Mouse (Mus musculus) kidney, postnatal 10 days (tissue): ENCODE data around the gene Mustn1.

Experiments
- DNase-seq: peaks from one replicate; pipeline ENCODE4 v3.0.0; 2021; ENCODE audit warnings: mixed read lengths

Gene Mustn1

GRCm38 (mm10) chr14:30878958-30879571 is at the start of gene Mustn1:
Gene Mustn1 (plus strand): TSS chr14:30879200.
- DNase-seq: peak; percentile 47

GRCm38 (mm10) chr14:30837416-30837996 is 41.5 kb upstream of the Mustn1 start:
- no peak for DNase-seq

GRCm38 (mm10) chr14:30843701-30844100 is 35.3 kb upstream of the Mustn1 start:
- no peak for DNase-seq

GRCm38 (mm10) chr14:30850504-30850903 is 28.5 kb upstream of the Mustn1 start:
- DNase-seq: no peak

GRCm38 (mm10) chr14:30852325-30852724 is 26.7 kb upstream of the Mustn1 start:
- DNase-seq: no peak

- DNase-seq: no peak
These were observed 23.7 kb upstream of the Mustn1 start for GRCm38 (mm10) chr14:30855316-30855715.

- DNase-seq: no peak
These were observed 22.0 kb upstream of the Mustn1 start for GRCm38 (mm10) chr14:30856885-30857507.

GRCm38 (mm10) chr14:30857990-30858389 is 21.0 kb upstream of the Mustn1 start:
- peak; percentile 34 for DNase-seq

- no peak for DNase-seq
These were observed 17.4 kb upstream of the Mustn1 start for GRCm38 (mm10) chr14:30861421-30862125.

- DNase-seq: no peak
These were observed 16.6 kb upstream of the Mustn1 start for GRCm38 (mm10) chr14:30862368-30862767.

- DNase-seq: peak; percentile 34
These were observed 13.7 kb upstream of the Mustn1 start for GRCm38 (mm10) chr14:30865311-30865710.

- DNase-seq: peak; percentile 90
These were observed 12.0 kb upstream of the Mustn1 start for GRCm38 (mm10) chr14:30867042-30867441.

- no peak for DNase-seq
These were observed 10.2 kb upstream of the Mustn1 start for GRCm38 (mm10) chr14:30868826-30869225.

GRCm38 (mm10) chr14:30869391-30869801 is 9.6 kb upstream of the Mustn1 start:
- peak; percentile 20 for DNase-seq

- peak; percentile 68 for DNase-seq
These were observed 8.5 kb upstream of the Mustn1 start for GRCm38 (mm10) chr14:30870206-30871147.

- peak; percentile 55 for DNase-seq
These were observed 4.8 kb upstream of the Mustn1 start for GRCm38 (mm10) chr14:30874095-30874700.

GRCm38 (mm10) chr14:30875130-30875865 is 3.7 kb upstream of the Mustn1 start:
- peak; percentile 33 for DNase-seq

- peak; percentile 48 for DNase-seq
These were observed 3.0 kb upstream of the Mustn1 start for GRCm38 (mm10) chr14:30875955-30876354.

- peak; percentile 23 for DNase-seq
These were observed 2.5 kb upstream of the Mustn1 start for GRCm38 (mm10) chr14:30876451-30876850.

GRCm38 (mm10) chr14:30877827-30878226 is 1.2 kb upstream of the Mustn1 start:
- DNase-seq: no peak

- DNase-seq: no peak
These were observed 794 bp downstream of the Mustn1 start for GRCm38 (mm10) chr14:30879794-30880193.
